Mouse (Mus musculus) embryonic fibroblast, embryonic 13.5 days (primary cell): Measurements from ENCODE around the gene Bloc1s2.

Source experiments
- CTCF ChIP-seq: IDR thresholded peaks from 2 replicates; pipeline ENCODE4 v1.5.1; 2011; ENCODE audit warnings: mild to moderate bottlenecking, control low read depth, low read length, moderate library complexity, borderline replicate concordance; ENCODE audit not compliant: insufficient read depth
- POLR2A ChIP-seq: IDR thresholded peaks from 2 replicates; pipeline ENCODE4 v1.6.1; 2011; ENCODE audit warnings: low read depth, mild to moderate bottlenecking, control low read depth, low read length, moderate library complexity

DNA sequence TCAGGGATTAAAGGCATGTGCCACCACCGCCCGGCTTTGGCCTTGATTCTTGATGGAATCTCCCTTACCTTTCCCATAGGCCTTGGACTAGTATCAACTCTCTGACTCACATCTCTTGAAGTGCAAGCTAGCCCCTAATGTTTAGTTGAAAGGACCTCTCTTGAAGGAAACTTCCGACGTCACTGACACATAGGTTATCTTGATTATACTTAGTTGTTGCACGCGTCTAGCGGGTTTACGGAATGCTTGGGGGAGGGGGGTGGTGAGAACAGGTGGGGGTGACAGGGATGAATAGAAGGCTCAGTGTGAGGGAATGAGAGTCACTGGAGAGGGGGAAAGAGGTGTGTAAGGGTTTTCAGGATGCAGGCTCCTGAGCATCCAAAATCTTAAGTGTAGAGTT is 705 bp upstream of the Bloc1s2 start:
- TF ChIP-seq POLR2A (no peak), CTCF (no peak)
